Mouse (Mus musculus) stomach, postnatal 0 days (tissue): ENCODE results near the gene Pdss2.

Experiments used
- CTCF ChIP-seq: IDR thresholded peaks from 2 replicates; pipeline ENCODE4 v1.5.1; 2016; ENCODE audit warnings: antibody characterized with exemption, low read depth, mild to moderate bottlenecking, moderate library complexity
- EP300 ChIP-seq: optimal IDR thresholded peaks from 2 replicates; pipeline ENCODE3; 2016; ENCODE audit warnings: antibody characterized with exemption

- TF ChIP-seq EP300 (no peak), CTCF (no peak)
Measured at GRCm38 (mm10) chr10:43467659-43468058, 246.4 kb downstream of the Pdss2 start.
